Mouse (Mus musculus): Measurements from ENCODE around the gene Scnn1a.

- TF ChIP-seq POLR2A (IDR thresholded peaks at IDR 0.05; ENCODE audit: borderline replicate concordance, low read depth, low read length), result no peak
- TF ChIP-seq CTCF (IDR thresholded peaks at IDR 0.05; ENCODE audit: low read depth, low read length), result no peak
These were observed 34.6 kb upstream of the Scnn1a start, which contains the start of gene Tuba3a for GRCm38 (mm10) chr6:125285890-125286289.
